Mouse (Mus musculus) hindbrain, embryonic 14.5 days (tissue): ENCODE data around the gene Ccl24. TPM values are rescaled to one million over a fixed set of nuclear protein-coding genes. Genes with fewer than 3 reads are reported as not detected.
A peak's percentile ranks its signal among the peaks of the same experiment; 100 is the strongest.

Experiments
- ATAC-seq: fragments of 200-750 bp; cut with Nextera tagmentation; 2 replicates; pipeline ENCODE4 v1.8.0; 2017; ENCODE audit warnings: moderate number of reproducible peaks, mild to moderate bottlenecking, moderate TSS enrichment, moderate library complexity; ENCODE audit not compliant: low FRiP score
- DNase-seq: peaks from one replicate; pipeline ENCODE4 v3.0.0-alpha.2; 2015; ENCODE audit warnings: low spot score
- H3K27ac ChIP-seq: fragments of 300-500 bp; sonication (generic); 2 replicates; pipeline ENCODE4 v1.5.1; 2014; ENCODE audit warnings: mild to moderate bottlenecking, moderate library complexity
- H3K27me3 ChIP-seq: fragments of 300-500 bp; sonication (generic); 2 replicates; pipeline ENCODE4 v1.6.1; 2014; ENCODE audit warnings: mild to moderate bottlenecking, low read length, mixed read lengths; ENCODE audit not compliant: control insufficient read depth, insufficient read depth
- H3K36me3 ChIP-seq: fragments of 300-500 bp; sonication (generic); replicated peaks from 2 replicates; pipeline ENCODE4 v1.6.1; 2014; ENCODE audit not compliant: control insufficient read depth, insufficient read depth
- H3K4me1 ChIP-seq: fragments of 300-500 bp; sonication (generic); replicated peaks from 2 replicates; pipeline ENCODE4 v1.6.1; 2014; ENCODE audit warnings: antibody characterized with exemption, low read length, mixed read lengths; ENCODE audit not compliant: control insufficient read depth, insufficient read depth
- H3K4me2 ChIP-seq: fragments of 300-500 bp; sonication (generic); replicated peaks from 2 replicates; pipeline ENCODE4 v1.6.1; 2014; ENCODE audit warnings: mild to moderate bottlenecking, moderate library complexity
- H3K4me3 ChIP-seq: fragments of 300-500 bp; sonication (generic); replicated peaks from 2 replicates; pipeline ENCODE4 v1.5.1; 2014; ENCODE audit warnings: mild to moderate bottlenecking, low read length
- H3K9ac ChIP-seq: fragments of 300-500 bp; sonication (generic); 2 replicates; pipeline ENCODE4 v1.6.1; 2014
- H3K9me3 ChIP-seq: fragments of 300-500 bp; sonication (generic); 2 replicates; pipeline ENCODE4 v1.6.1; 2016; ENCODE audit warnings: low read length; ENCODE audit not compliant: control insufficient read depth
- WGBS: fragments of 180-500 bp; shearing (Covaris S2); extraction: QIAGEN DNeasy Blood & Tissue Kit; methylation state at CpG from one replicate; pipeline ENCODE4 v1.1.7; 2014; 5-methylcytosine and 5-hydroxymethylcytosine counted together
- polyA plus RNA-seq: library from polyadenylated mRNA; unstranded; fragments of >200 nt; fragmentation: Nextera tagmentation; extraction: Ambion mirVana; gene quantifications from 2 replicates; pipeline ENCODE4 v1.2.1, GENCODE M21; 2014

Gene Ccl24
- polyA plus RNA-seq, 1 experiment from 2014 or later = 2.9 TPM

- 77% methylated on average over 3 of the region's 4 CpGs for WGBS
- no peaks in the 10 kb centered on the region for H3K4me1 ChIP-seq
- H3K36me3 ChIP-seq = no peaks in the 10 kb centered on the region
- no peaks in the 10 kb centered on the region for H3K27me3 ChIP-seq
- ATAC-seq (no peak), DNase-seq (no peak)
- H3K4me3 ChIP-seq = no peak overlapping the region
- peak overlapping the region; percentile 73 for H3K27ac ChIP-seq
- no peak overlapping the region for H3K9ac ChIP-seq
- no peaks in the 10 kb centered on the region for H3K9me3 ChIP-seq
- no peak overlapping the region for H3K4me2 ChIP-seq
Measured at GRCm38 (mm10) chr5:135556259-135556658, 16.6 kb downstream of the Ccl24 start.

- H3K9me3 ChIP-seq = no peaks in the 10 kb centered on the region
Measured at GRCm38 (mm10) chr5:135551591-135551990, 21.3 kb downstream of the Ccl24 start.

GRCm38 (mm10) chr5:135550910-135551309, 21.9 kb downstream of the Ccl24 start:
- Histone ChIP-seq H3K27ac (no peak overlapping the region), H3K27me3 (no peaks in the 10 kb centered on the region), H3K4me3 (no peak overlapping the region), H3K4me1 (no peaks in the 10 kb centered on the region), H3K36me3 (no peaks in the 10 kb centered on the region), H3K9me3 (no peaks in the 10 kb centered on the region), H3K4me2 (no peak overlapping the region), H3K9ac (no peak overlapping the region)
- no peak for DNase-seq
- ATAC-seq = no peak
- 32% methylated on average over 3 of the region's 3 CpGs for WGBS

More at GRCm38 (mm10) chr5:135551591-135551990, 21.3 kb downstream of the Ccl24 start:
- no peaks in the 10 kb centered on the region for H3K36me3 ChIP-seq
- no peak overlapping the region for H3K4me2 ChIP-seq
- no peaks in the 10 kb centered on the region for H3K27me3 ChIP-seq
- no peak overlapping the region for H3K9ac ChIP-seq
- ATAC-seq = no peak
- no peak for DNase-seq
- no peak overlapping the region for H3K4me3 ChIP-seq
- H3K27ac ChIP-seq = no peak overlapping the region
- WGBS = 82% methylated on average over 3 of the region's 3 CpGs
- no peaks in the 10 kb centered on the region for H3K4me1 ChIP-seq

- peaks cover 14% of the 10 kb centered on the region for H3K4me1 ChIP-seq
- no peak overlapping the region for H3K4me2 ChIP-seq
- H3K4me3 ChIP-seq = no peak overlapping the region
- DNase-seq (no peak), ATAC-seq (no peak)
- no peaks in the 10 kb centered on the region for H3K9me3 ChIP-seq
- H3K27ac ChIP-seq = no peak overlapping the region
- WGBS = 90% methylated on average over 2 of the region's 2 CpGs
- H3K9ac ChIP-seq = no peak overlapping the region
- no peaks in the 10 kb centered on the region for H3K36me3 ChIP-seq
- no peaks in the 10 kb centered on the region for H3K27me3 ChIP-seq
Measured at GRCm38 (mm10) chr5:135547990-135548389, 24.9 kb downstream of the Ccl24 start.

- ATAC-seq = peak; percentile 99
- peaks cover 14% of the 10 kb centered on the region for H3K4me1 ChIP-seq
- H3K9ac ChIP-seq = peak within 1 kb of the TSS; percentile 75
- under 1% methylated on average over 46 of the region's 46 CpGs for WGBS
- H3K27me3 ChIP-seq = no peaks in the 10 kb centered on the region
- H3K27ac ChIP-seq = peak within 1 kb of the TSS; percentile 62
- peak within 1 kb of the TSS; percentile 97 for H3K4me2 ChIP-seq
- H3K9me3 ChIP-seq = no peaks in the 10 kb centered on the region
- peak; percentile 97 for DNase-seq
- peak within 1 kb of the TSS; percentile 76 for H3K4me3 ChIP-seq
- H3K36me3 ChIP-seq = no peaks in the 10 kb centered on the region
Measured at GRCm38 (mm10) chr5:135544865-135545797, 27.7 kb downstream of the Ccl24 start, which contains the start of gene Hip1. Hip1 (minus strand) TSS chr5:135545120.

- Histone ChIP-seq H3K4me1 (peaks cover 14% of the 10 kb centered on the region), H3K9ac (peak overlapping the region; percentile 75), H3K36me3 (no peaks in the 10 kb centered on the region), H3K27me3 (no peaks in the 10 kb centered on the region), H3K4me2 (peak overlapping the region; percentile 97), H3K4me3 (peak overlapping the region; percentile 76), H3K27ac (peak overlapping the region; percentile 62; the same call in 1 of the 2 replicates), H3K9me3 (no peaks in the 10 kb centered on the region)
- DNase-seq (no peak), ATAC-seq (no peak)
- WGBS = 5% methylated on average over 15 of the region's 15 CpGs
Measured at GRCm38 (mm10) chr5:135544032-135544558, 28.8 kb downstream of the Ccl24 start.

GRCm38 (mm10) chr5:135537794-135538214, 35.0 kb downstream of the Ccl24 start:
- Histone ChIP-seq H3K4me2 (no peak overlapping the region), H3K9me3 (no peaks in the 10 kb centered on the region), H3K27ac (no peak overlapping the region), H3K4me3 (no peak overlapping the region), H3K36me3 (no peaks in the 10 kb centered on the region), H3K4me1 (no peaks in the 10 kb centered on the region), H3K27me3 (no peaks in the 10 kb centered on the region), H3K9ac (no peak overlapping the region)
- ATAC-seq = no peak
- DNase-seq = no peak
- 82% methylated on average over 10 of the region's 10 CpGs for WGBS

- no peaks in the 10 kb centered on the region for H3K4me1 ChIP-seq
- H3K4me3 ChIP-seq = no peak overlapping the region
- no peak overlapping the region for H3K27ac ChIP-seq
- no peaks in the 10 kb centered on the region for H3K36me3 ChIP-seq
- H3K27me3 ChIP-seq = no peaks in the 10 kb centered on the region
- 84% methylated on average over 4 of the region's 4 CpGs for WGBS
- ATAC-seq (no peak), DNase-seq (no peak)
- no peaks in the 10 kb centered on the region for H3K9me3 ChIP-seq
- H3K9ac ChIP-seq = no peak overlapping the region
- H3K4me2 ChIP-seq = no peak overlapping the region
Measured at GRCm38 (mm10) chr5:135537326-135537725, 35.5 kb downstream of the Ccl24 start.

GRCm38 (mm10) chr5:135535867-135536266, 37.0 kb downstream of the Ccl24 start:
- Histone ChIP-seq H3K4me2 (no peak overlapping the region), H3K27me3 (no peaks in the 10 kb centered on the region), H3K9ac (no peak overlapping the region), H3K27ac (no peak overlapping the region), H3K36me3 (no peaks in the 10 kb centered on the region), H3K9me3 (no peaks in the 10 kb centered on the region), H3K4me1 (no peaks in the 10 kb centered on the region), H3K4me3 (no peak overlapping the region)
- ATAC-seq (no peak), DNase-seq (no peak)
